Mouse (Mus musculus): ENCODE data around the gene Tmem98.

DNA sequence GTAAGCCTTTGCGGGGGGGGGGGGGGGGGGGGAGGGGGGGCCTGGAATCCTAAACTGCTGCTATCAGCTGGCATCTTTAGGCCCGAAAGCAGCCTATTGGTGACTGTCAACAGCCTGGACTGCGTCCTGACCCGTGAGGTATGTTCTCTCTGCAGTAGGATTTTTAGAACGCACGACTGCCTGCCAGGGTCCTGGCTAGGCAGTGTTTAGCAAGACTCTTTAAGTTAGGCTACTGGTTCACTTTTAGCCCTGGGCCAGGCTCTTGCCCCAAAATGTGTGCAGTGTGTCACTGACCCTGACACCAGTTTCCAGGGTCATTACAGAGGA is 346 bp upstream of the Tmem98 start:
- TF ChIP-seq POLR2A (IDR thresholded peaks at IDR 0.05; ENCODE audit: low read depth, low read length) = no peak
- TF ChIP-seq CTCF (IDR thresholded peaks at IDR 0.05; ENCODE audit: borderline replicate concordance, insufficient read depth, low read length) = no peak
